Comparison of ENCODE assay signal across 8 mouse cellular contexts in genomic region chr16:94931343-94932301, GRCm38 (mm10).
DNase-seq lines count a peak whose midpoint lies in the region; ATAC-seq and TF ChIP-seq lines count a peak whose summit lies in the region.

No protein-coding gene starts in this region.

- H3K4me1 ChIP-seq in forebrain, embryonic 11.5 days (replicated peaks; ENCODE audit: control insufficient read depth, insufficient read depth, low read length), result 0 out of 2 replicates have a peak, but pooled peaks cover 3% of the 10 kb centered on the region
- peaks cover 8% of the 10 kb centered on the region for H3K4me1 ChIP-seq in midbrain, embryonic 14.5 days (ENCODE audit: control insufficient read depth, insufficient read depth, low read length)

- no peaks in the 10 kb centered on the region for H3K9me3 ChIP-seq in forebrain, embryonic 11.5 days (ENCODE audit: control insufficient read depth, low read length)
- H3K9me3 ChIP-seq in midbrain, embryonic 14.5 days (ENCODE audit: control insufficient read depth, low read length), result no peaks in the 10 kb centered on the region

- peak overlapping the region; percentile 30; the same call in 1 of the 2 replicates for H3K4me2 ChIP-seq in forebrain, embryonic 11.5 days (ENCODE audit: low read depth, low read length, severe bottlenecking)
- H3K4me2 ChIP-seq in midbrain, embryonic 14.5 days (ENCODE audit: low read length), result peak overlapping the region; percentile 40

- no peak overlapping the region for H3K4me3 ChIP-seq in forebrain, embryonic 11.5 days (ENCODE audit: low read depth, low read length)
- no peak overlapping the region; the same call in 1 of the 2 replicates for H3K4me3 ChIP-seq in layer of hippocampus, adult 2 months
- no peak overlapping the region for H3K4me3 ChIP-seq in midbrain, embryonic 14.5 days (replicated peaks; ENCODE audit: low read depth, low read length)

- H3K9ac ChIP-seq in forebrain, embryonic 11.5 days (ENCODE audit: low read length), result no peak overlapping the region; the same call in 1 of the 2 replicates
- 0 out of 2 replicates have a peak overlapping the region, but pooled peaks have one; percentile 0 for H3K9ac ChIP-seq in midbrain, embryonic 14.5 days (replicated peaks; ENCODE audit: low read length)

- no peaks in the 10 kb centered on the region for H3K27me3 ChIP-seq in forebrain, embryonic 11.5 days (ENCODE audit: control insufficient read depth, insufficient read depth, low read length)
- no peaks in the 10 kb centered on the region for H3K27me3 ChIP-seq in midbrain, embryonic 14.5 days (ENCODE audit: control insufficient read depth, insufficient read depth, low read length)

- 6% methylated on average over 21 of the region's 21 CpGs for WGBS in forebrain, embryonic 11.5 days
- 8% methylated on average over 21 of the region's 21 CpGs for WGBS in midbrain, embryonic 14.5 days

- no peak for TF ChIP-seq CTCF in layer of hippocampus, adult 2 months (conservative IDR thresholded peaks at IDR 0.05)

- ATAC-seq in forebrain, embryonic 11.5 days (replicated peaks; ENCODE audit: low FRiP score), result no peak; the same call in 1 of the 2 replicates
- peak; percentile 48 for ATAC-seq in midbrain, embryonic 14.5 days (ENCODE audit: low FRiP score, low TSS enrichment)
- ATAC-seq in granulocyte monocyte progenitor cell, adult 5-6 weeks (replicated peaks; ENCODE audit: poor library complexity, severe bottlenecking), result no peak

- H3K36me3 ChIP-seq in forebrain, embryonic 11.5 days (ENCODE audit: control insufficient read depth, insufficient read depth, low read length), result no peaks in the 10 kb centered on the region
- H3K36me3 ChIP-seq in midbrain, embryonic 14.5 days (ENCODE audit: control insufficient read depth, insufficient read depth, low read length), result no peaks in the 10 kb centered on the region

- DNase-seq in thymus, postnatal 4 days, result peak; percentile 15
- no peak for DNase-seq in thymus, postnatal 25 days
- DNase-seq in forebrain, embryonic 11.5 days (ENCODE audit: low spot score), result no peak
- DNase-seq in layer of hippocampus, adult 2 months (ENCODE audit: low spot score in 2 of 2), result peak; percentile 78 to 83
- DNase-seq in midbrain, embryonic 14.5 days, result peak; percentile 56
- no peak for DNase-seq in gastrocnemius, postnatal 4 days (ENCODE audit: low spot score in 2 of 2)
- DNase-seq in spleen, postnatal 14 days (ENCODE audit: low spot score in 2 of 2), result no peak

- H3K27ac ChIP-seq in forebrain, embryonic 11.5 days (ENCODE audit: low read depth, low read length), result peak overlapping the region; percentile 32; the same call in 1 of the 2 replicates
- H3K27ac ChIP-seq in layer of hippocampus, adult 2 months, result peak overlapping the region; percentile 95
- H3K27ac ChIP-seq in midbrain, embryonic 14.5 days (replicated peaks; ENCODE audit: low read depth, low read length), result peak overlapping the region; percentile 23; the same call in 1 of the 2 replicates

Comparison
In these comparisons a context has a peak if more than half of its experiments do, and no peak if none do; other contexts are left out.
1. DNase-seq: peak in thymus, postnatal 4 days (single experiment), layer of hippocampus, adult 2 months (2 of 2) and midbrain, embryonic 14.5 days (single experiment); none in thymus, postnatal 25 days (single experiment), forebrain, embryonic 11.5 days (single experiment), gastrocnemius, postnatal 4 days (0 of 2) and spleen, postnatal 14 days (0 of 2).
2. H3K27ac ChIP-seq: peak in every context shown above with its lines; median percentile 95 in layer of hippocampus, adult 2 months; 32 in forebrain, embryonic 11.5 days; 23 in midbrain, embryonic 14.5 days.